Mouse (Mus musculus) T-helper 1 cell (primary cell): Measurements from ENCODE around the gene Rere.
"Not testable (repeated sequence)": the region's sequence is repeated elsewhere in the genome, so short reads cannot be mapped to it uniquely, and the experiment has no call there.

Experiments
- in situ Hi-C: fragments of 300-600 bp; cut with MboI, MseI; formaldehyde crosslinking; loops from one replicate; pipeline ENCODE4 v1.15.1; 2025; ENCODE audit warnings: high pct_unique_total_duplicates

Gene Rere

DNA sequence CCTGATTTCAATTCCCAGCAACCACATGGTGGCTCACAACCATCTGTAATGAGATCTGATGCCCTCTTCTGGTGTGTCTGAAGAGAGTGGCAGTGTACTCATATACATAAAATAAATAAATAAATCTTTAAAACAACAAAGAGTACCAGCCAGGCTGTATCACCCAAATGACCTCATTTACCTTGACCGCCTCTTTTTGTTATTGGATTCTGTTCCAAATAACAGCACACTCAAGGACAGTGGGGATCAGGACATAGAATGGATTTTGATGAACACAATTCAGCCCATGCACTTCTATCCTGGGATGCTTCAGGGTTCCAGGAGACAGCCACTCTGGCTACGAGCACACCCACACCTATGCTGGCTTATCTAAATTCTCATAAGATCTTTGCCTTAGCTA lies 319.1 kb downstream of the Rere start:
- in situ Hi-C loops = not testable (repeated sequence)

DNA sequence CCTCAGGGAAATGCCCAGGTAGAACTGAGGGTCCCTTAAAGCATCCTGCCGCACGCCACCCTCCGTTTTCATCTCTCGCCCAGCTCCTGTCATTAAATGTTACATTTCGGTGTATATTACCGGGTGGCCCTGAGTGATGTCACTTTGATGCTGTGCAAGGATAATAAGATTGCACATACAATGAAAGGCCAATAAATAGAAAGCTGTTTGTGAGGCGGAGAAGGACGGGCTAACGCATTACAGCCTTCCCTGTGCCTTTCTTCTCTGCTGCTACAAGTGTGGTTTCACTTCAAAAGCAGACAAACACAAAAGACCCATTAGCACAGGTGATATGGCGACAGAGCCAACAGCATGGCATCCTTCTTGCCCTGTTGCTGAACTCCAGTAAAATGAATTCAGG lies 320.0 kb downstream of the Rere start:
- in situ Hi-C loops = no loop called here

DNA sequence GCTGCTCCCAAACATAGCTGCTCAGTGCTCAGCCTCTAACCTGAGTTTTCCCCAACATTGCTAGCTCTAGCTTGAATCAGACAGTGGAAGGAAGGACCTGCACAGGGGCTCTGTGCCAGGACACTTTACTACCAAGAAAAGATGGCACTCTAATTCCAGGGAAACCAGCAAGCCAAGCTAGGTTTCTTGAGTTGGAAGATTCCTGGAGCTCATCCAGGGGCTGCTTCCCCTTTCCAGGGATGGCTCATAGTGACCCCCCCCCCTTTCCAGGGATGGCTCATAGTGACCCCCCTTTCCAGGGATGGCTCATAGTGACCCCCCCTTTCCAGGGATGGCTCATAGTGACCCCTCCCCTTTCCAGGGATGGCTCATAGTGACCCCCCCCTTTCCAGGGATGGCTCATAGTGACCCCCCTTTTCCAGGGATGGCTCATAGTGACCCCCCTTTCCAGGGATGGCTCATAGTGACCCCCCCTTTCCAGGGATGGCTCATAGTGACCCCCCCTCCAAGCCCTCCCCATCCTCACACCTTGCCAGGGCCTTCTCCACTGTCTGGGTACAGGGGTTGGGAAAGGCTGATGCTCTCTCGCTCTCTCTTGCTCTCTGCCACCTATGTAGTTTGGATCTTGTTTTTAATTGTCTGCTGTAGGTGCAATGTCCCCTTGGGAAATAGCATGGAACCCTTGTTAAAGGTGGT lies 322.1 kb downstream of the Rere start:
- in situ Hi-C loops = no loop called here

DNA sequence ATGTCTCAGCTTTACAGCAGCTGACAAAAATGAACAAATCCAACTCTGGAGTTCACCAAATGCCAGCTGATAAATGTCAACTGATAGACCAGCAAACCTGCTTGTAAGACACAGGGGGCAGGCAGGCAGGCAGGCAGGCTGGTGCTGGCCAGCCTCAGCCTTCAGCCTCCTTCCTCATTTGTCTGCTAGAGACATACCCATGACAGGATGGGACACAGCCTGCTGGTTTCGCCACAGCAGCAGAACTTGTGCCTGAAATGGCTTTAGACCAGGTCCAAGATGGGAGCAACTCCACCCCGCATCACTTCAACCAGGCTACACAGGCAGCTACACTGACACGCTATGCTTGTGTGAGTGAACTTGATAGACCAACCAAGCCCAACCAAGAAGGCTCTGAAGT lies 324.4 kb downstream of the Rere start:
- in situ Hi-C loops = no loop called here

DNA sequence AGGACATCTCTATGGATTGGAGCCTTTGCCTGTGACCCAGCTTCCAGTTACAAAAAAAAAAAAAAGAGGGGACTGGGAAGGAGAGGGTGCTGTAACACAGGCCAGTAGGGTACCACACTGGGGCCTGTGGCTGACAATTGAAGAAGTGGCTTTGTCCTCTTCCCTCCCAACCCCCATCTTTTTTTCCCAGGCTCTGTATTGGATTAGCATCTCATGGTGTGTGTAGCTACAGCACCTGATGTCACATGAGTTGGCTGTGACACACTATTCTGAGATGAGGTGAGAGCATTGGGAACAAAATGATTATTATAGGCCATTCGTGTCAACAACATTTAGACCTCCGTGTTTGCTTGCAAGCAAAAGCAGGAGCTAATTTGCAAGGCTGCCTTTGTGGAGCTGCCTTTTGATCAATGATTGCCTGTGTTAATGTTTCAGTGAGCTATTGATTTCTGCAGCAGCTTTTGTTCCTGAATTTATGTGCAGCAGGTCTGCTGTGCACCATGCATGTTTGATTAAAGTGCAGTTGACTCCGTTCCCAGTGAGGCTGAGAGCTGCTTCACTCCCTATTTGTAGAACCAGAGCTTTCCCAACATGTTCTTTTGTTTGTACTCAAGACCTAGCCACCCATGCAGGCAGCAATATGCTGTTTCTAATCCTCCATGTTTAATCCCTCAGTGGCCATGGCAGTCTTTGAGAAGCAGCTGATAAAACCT lies 325.2 kb downstream of the Rere start:
- in situ Hi-C loops = no loop called here

DNA sequence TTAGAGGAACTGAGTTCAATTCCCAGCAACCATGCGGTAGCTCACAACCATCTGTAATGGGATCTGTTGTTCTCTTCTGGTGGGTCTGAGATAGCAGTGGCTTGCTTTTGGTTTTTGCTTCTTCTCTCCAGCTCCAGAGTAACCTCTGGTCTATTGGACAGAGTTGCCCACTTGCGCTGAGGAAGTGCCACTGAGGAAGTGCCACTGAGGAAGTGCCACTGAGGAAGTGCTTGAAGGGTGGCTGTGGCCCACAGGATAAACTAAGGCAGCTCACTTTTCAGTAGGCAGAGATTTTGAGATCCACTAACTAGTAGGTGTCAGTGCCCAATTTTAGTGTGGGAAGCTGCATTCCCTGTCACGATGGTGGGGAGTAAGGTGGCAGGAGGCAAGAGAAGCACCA lies 327.2 kb downstream of the Rere start:
- in situ Hi-C loops = no loop called here

DNA sequence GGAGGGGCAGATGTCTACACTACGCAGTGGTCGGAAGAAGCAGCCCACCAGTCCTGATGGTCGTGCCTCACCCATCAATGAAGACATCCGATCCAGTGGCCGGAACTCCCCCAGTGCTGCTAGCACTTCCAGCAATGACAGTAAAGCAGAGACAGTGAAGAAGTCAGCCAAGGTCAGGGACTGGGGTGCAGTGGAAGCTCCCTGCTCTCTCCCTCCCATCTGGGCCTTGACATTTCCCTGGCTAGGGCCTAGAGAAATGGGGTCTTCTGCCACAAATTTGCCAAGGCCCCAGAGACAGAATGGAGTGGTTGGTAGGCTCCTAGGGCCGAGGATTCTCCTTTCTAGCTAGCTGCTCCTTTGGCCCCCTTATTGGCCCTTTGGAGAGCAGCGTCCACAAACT lies 332.3 kb downstream of the Rere start:
- in situ Hi-C loops = no loop called here

DNA sequence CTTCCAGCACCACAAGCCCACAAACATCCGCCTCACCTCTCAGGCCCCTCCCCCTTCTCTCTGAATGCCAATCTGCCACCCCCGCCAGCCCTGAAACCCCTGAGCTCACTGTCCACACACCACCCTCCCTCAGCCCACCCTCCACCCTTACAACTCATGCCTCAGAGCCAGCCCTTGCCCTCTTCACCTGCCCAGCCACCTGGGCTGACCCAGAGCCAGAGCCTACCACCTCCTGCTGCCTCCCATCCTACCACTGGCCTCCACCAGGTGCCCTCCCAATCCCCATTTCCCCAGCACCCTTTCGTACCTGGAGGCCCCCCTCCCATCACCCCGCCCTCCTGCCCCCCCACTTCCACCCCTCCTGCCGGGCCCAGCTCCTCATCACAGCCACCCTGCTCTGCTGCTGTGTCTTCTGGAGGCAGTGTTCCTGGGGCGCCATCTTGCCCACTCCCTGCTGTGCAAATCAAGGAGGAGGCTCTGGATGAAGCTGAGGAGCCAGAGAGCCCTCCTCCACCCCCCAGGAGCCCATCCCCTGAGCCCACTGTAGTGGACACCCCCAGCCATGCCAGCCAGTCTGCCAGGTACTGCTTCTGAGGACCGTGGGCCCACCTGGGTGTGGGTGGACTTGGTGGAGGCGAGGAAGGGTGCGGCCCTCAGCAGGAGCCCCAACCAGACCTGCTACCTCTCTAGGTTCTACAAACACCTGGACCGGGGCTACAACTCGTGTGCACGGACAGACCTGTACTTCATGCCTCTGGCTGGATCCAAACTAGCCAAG lies 334.0 kb downstream of the Rere start:
- in situ Hi-C loops = no loop called here

DNA sequence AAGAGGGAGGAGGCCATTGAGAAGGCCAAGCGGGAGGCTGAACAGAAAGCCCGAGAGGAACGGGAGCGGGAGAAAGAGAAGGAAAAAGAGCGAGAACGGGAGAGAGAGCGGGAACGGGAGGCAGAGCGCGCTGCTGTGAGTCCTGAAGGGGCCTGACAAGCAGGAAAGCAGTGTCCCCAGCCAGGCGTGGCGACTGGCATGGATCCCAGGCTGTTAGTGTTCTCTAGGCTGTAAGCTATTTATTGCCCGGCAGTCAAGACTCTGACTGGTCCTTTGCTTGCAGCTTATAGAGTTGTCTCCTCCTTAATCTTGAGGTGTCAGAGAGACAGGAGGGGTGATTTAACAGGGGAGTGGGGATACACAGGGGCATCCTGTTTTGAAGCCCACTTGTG lies 334.6 kb downstream of the Rere start:
- in situ Hi-C loops = no loop called here

DNA sequence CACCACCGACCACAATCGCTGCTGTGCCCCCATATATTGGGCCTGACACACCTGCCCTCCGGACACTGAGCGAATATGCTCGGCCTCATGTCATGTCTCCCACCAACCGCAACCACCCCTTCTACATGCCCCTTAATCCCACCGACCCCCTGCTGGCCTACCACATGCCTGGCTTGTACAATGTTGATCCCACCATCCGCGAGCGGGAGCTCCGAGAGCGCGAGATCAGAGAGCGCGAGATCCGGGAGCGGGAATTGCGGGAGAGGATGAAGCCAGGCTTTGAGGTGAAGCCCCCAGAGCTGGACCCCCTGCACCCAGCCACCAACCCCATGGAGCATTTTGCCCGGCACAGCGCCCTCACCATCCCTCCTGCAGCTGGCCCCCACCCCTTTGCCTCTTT lies 335.4 kb downstream of the Rere start:
- in situ Hi-C loops = no loop called here

DNA sequence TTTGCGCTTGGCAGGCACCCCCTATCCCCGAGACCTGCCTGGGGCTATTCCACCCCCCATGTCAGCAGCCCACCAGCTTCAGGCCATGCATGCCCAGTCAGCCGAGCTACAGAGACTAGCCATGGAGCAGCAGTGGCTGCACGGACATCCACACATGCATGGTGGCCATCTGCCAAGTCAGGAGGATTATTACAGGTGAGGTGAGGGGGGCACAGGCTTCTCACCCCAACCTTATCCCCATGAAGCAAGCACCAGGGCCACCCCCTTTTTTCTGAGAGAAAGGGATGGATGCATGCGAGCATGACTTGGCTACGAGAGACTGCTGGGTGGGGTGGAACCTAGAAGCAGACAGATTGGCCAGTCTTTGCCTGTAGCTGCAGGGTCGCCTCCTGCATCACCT lies 337.6 kb downstream of the Rere start:
- in situ Hi-C loops = no loop called here

DNA sequence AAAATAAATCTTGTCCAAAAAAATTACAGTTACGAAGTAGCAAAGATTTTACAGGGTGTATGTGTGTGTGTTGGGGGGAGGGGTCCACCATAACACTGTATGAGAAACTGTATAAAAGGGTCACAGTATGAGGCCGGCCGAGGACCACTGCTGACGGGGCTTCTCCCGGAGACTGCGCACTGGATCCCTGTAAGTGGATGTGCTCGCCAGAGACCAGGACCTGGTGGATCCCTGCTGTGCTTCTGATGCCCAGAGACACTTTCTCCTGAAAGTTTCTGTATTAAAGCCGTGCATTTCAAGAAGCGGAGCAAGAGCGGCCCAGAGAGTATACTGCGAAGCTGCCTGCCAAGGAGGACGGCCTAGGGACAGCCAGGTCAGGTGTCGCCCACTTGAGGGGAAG lies 341.2 kb downstream of the Rere start:
- in situ Hi-C loops = no loop called here

DNA sequence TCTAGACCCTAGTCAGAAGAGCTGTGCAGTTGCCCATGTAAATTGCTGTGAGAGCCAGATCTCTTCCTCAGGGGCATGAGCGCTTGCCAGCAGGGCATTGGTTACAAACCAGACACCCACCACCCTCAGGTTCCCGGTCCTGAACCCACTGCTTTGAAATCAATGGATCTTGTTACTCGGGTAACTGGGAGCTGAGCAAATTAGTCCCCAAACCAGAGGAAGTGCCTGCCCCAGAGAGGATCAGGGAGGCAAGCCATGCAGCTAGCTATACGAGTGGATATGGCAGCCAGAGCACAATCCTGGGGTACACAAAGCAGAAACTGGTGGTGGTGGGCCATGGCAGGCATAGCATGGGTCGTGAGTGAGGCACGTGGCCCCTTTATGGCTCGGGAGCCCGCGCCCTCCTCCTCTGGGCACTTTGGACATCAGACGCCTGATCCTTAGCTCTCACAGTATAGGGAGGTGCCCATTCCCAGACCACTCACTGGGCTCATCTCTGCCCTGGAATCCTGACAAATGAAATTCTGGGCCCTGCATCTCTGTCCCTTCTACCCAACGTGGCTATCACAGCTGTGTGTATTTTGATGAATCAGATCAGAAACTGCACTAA lies 342.9 kb downstream of the Rere start:
- in situ Hi-C loops = no loop called here

DNA sequence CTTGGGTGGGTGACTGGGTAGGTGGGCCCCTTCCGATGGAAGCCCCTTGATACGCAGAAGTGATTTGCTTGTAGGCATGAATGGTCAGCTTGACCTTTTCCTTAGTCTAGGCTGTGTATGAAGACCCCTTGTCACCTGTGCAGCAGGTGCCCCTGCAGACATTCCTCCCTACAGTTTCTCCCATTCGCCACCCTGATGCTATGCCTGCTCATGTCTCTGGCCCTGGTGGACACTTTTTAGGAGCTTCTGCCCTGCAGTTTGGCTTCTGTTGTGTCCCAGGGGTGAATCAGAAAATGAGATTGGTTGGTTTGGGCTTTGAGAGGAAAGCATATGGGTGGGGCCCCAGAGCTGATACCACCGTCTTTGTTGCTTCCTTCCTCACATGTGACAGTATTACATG lies 343.5 kb downstream of the Rere start:
- in situ Hi-C loops = no loop called here

DNA sequence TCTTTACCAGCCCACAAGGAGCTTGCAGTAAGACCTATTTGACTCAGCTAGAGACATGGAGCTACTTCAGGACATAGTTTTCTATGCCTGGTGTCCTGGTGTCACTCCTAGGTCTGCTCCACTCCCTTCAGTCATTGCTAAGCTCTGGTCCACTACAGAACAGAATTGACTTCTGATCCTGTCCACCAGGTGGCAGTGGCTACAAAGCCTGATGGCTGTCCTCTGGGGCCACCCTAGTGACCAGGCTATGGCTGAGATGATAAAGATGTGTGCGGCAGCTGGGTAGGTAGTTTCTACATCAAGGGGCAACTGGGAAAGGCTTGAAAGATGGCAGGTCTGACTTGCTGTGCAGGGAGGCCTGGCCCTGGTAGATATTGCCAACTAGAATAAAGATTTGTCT lies 344.0 kb downstream of the Rere start:
- in situ Hi-C loops = no loop called here

DNA sequence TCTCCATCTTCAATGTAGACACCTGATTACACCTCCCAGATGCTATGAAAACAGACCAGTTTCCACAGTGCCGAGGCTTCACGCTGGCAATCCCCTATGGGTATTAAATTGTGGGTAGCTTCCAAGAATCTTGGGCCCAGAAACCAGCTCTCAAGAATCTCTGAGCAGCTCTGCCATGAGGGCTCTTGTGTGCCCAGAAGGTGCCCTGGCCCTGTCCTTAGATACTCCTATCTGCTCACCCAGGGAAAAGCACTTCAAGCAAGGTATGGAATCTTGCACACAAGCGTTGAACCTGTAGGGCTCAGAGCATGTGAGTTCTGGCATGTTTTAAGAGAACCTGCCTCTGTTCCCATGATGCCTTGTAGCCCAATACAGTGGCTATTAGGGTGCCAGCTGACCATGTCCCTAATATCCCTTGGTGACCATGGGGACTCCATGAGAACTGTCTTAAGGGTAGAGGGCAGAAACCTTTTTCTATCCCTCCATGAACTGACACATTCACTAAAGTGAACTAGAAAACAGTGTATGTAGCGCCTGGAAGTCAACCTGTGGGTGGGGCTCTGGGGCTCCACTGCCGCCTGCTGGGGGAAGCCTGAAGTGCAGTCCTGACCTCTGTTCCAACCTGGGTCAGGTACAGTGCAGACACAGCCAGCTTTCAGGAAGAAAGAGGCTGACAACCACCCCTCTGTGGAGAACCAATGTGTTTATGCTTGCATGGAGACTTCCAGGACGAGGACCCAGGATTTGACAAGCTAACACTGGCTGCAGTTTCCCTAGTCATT lies 344.7 kb downstream of the Rere start:
- in situ Hi-C loops = no loop called here

DNA sequence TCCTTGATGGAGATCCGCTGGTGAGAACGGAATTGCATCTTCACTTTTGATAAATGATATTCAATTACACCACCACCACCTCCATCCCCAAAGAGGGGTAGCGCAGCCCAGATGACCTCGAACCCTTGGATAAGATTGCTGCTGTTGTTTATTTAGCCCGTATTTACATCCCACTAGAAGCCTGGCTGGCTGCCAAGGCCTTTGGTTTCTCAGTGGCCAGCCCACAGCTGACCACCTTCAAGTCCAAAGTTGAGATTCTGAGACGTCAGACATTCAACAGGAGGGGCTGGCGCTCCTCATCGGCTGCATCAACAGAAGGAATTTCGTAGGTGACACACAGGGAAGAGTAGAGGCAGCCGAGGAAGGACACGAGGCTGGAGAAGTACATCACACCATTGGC lies 347.8 kb downstream of the Rere start:
- in situ Hi-C loops = no loop called here

DNA sequence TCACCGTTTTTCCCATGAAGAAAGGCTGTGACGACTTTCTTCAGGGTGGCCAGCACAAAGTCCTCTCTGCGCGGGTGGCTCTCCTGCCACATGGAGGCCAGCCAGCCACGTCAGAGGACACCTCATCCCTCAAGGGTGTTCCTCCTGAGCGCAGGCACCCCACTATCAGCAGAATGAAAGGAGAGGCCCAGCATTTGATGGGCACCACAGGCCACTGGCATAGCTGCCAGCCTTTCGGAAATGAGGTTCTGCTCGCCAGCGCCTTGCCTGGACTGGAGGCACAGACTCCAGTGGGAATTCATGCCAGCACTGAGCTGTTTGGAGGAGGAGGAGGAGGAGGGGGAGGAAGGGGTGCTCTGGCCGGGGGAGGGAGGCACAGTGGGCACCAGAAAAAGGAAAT lies 354.1 kb downstream of the Rere start:
- in situ Hi-C loops = no loop called here

DNA sequence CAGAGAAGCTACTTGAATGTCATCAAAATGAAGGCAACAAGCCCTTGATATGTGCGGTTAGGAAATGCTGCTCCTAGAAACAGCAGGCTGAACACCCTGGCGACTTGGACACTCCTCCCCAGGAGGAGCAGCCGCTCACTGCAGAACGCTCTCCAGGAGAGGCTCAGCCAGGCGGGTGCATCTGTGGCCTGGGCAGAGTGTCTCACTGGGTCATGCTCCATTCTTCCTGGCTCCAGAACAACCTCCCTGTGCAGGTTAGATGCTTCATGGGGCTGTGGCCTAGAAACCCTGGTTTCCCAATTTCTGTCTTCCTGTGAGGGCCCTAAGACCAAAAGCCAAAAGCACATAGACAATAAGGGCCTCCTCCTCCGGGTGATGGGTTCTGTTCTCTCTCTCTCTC lies 355.2 kb downstream of the Rere start:
- in situ Hi-C loops = no loop called here

DNA sequence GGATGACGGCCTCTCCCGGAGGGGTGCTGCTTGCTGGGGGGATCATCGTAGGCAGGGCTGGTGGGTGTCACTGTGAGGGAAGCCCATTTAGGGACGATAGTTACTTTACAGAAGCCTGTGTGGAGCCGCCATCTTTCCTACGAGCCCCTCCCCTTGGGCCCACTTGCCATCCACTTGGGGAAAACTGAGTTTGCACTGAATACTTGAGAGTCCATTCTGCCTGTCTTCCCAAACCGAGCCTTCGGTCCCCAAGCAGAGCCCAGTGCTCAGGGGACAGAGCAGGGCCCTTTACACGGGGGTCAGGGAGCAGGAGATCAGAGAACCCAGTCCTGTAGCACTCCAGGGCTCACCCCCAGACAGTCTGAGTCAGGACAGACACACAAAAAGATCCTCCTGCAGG lies 362.9 kb downstream of the Rere start:
- in situ Hi-C loops = no loop called here

DNA sequence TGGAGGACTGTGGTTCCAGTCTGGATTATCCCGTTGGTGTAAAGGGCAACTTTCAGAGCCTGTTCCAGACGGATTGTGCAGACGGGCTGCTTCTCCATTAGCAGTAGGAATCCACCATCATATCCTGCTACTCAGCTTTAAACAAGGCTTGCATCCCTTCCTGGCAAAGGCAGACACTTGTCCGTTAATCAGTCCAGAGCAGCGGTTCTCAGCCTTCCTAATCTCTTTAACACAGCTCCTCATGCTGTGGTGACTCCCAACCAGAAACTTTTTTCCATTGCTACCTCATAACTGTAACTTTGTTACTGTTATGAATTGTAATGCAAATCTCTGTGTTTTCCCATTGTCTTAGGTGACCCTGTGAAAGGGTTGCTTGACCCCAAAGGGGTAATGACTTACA lies 367.9 kb downstream of the Rere start:
- in situ Hi-C loops = no loop called here
